Mouse (Mus musculus): ENCODE measurements around the gene Dab1. TPM values are rescaled to one million over a fixed set of nuclear protein-coding genes. Genes with fewer than 3 reads are reported as not detected.

The Dab1 gene
- polyA plus RNA-seq, 1 experiment from 2014 or later, result 1.2 TPM

DNA sequence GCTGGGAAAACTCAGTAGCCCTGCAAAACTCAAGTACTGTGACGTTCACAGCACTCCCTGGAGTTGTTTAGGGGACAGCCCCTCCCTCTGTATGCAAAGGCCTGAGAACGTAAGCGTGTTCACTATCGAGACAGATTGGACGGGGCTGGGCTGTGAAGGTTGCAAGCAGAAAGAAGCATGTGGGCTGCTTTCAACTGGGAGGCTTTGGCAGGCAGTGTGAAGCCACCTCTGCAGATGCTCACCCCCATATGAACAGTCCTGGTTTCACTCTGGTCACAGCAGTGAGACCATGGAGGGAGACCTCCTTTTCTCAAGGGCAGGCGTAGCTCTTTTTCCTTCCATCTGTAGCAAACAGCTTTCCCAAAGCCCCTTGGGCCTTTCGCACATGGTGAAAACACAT, 1059.1 kb downstream of the Dab1 start:
- 70% methylated on average over 7 of the region's 7 CpGs for WGBS (ENCODE audit: insufficient replicate concordance)
- no peaks in the 10 kb centered on the region for H3K27me3 ChIP-seq
- no peak overlapping the region for H3K27ac ChIP-seq (replicated peaks)
- no peak overlapping the region for H3K9ac ChIP-seq
- no peaks in the 10 kb centered on the region for H3K4me1 ChIP-seq (replicated peaks)
- ATAC-seq (ENCODE audit: insufficient read depth), result no peak
- H3K9me3 ChIP-seq (replicated peaks), result no peaks in the 10 kb centered on the region
- no peaks in the 10 kb centered on the region for H3K36me3 ChIP-seq (replicated peaks)
- H3K4me3 ChIP-seq (replicated peaks), result no peak overlapping the region
- no peak overlapping the region for H3K4me2 ChIP-seq

GRCm38 (mm10) chr4:104680475-104680874, 1061.3 kb downstream of the Dab1 start:
- Histone ChIP-seq H3K4me1 (replicated peaks) (no peaks in the 10 kb centered on the region), H3K27me3 (no peaks in the 10 kb centered on the region), H3K4me2 (no peak overlapping the region), H3K4me3 (replicated peaks) (no peak overlapping the region), H3K27ac (replicated peaks) (no peak overlapping the region), H3K9ac (no peak overlapping the region), H3K9me3 (replicated peaks) (no peaks in the 10 kb centered on the region), H3K36me3 (replicated peaks) (no peaks in the 10 kb centered on the region)
- 70% methylated on average over 4 of the region's 4 CpGs for WGBS (ENCODE audit: insufficient replicate concordance)
- ATAC-seq (ENCODE audit: insufficient read depth), result no peak

GRCm38 (mm10) chr4:104686137-104686809, 1067.1 kb downstream of the Dab1 start:
- no peak overlapping the region for H3K9ac ChIP-seq
- H3K27ac ChIP-seq (replicated peaks), result no peak overlapping the region
- H3K4me2 ChIP-seq, result no peak overlapping the region
- no peak for ATAC-seq (ENCODE audit: insufficient read depth)
- H3K36me3 ChIP-seq (replicated peaks), result no peaks in the 10 kb centered on the region
- no peaks in the 10 kb centered on the region for H3K27me3 ChIP-seq
- no peaks in the 10 kb centered on the region for H3K9me3 ChIP-seq (replicated peaks)
- no peaks in the 10 kb centered on the region for H3K4me1 ChIP-seq (replicated peaks)
- no peak overlapping the region for H3K4me3 ChIP-seq (replicated peaks)
- 55% methylated on average over 18 of the region's 18 CpGs for WGBS (ENCODE audit: insufficient replicate concordance)

GRCm38 (mm10) chr4:104689047-104689446, 1069.9 kb downstream of the Dab1 start:
- no peak for ATAC-seq (ENCODE audit: insufficient read depth)
- Histone ChIP-seq H3K4me3 (replicated peaks) (no peak overlapping the region), H3K36me3 (replicated peaks) (no peaks in the 10 kb centered on the region), H3K27ac (replicated peaks) (no peak overlapping the region), H3K4me2 (no peak overlapping the region), H3K9me3 (replicated peaks) (no peaks in the 10 kb centered on the region), H3K27me3 (no peaks in the 10 kb centered on the region), H3K4me1 (replicated peaks) (no peaks in the 10 kb centered on the region), H3K9ac (no peak overlapping the region)
- 32% methylated on average over 3 of the region's 3 CpGs for WGBS (ENCODE audit: insufficient replicate concordance)

DNA sequence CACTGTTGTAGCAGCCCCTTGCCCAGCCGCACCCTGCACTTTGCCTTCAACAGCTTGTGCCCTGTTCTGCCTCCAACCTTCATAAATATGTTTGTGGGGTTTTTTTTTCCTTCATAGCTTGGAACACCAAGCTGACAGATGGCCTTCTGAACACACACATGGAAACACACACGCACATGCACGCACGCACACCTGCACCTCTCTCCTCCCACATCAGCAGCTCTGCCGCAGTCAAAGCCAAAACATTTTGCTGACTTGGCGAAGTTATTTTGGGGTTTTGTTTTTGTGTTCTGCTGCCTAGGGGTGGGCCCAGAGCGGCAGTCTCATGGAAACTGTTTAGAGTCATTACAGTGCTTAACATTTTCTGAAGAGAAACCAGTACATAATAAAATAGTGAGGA, 1071.9 kb downstream of the Dab1 start:
- no peaks in the 10 kb centered on the region for H3K4me1 ChIP-seq (replicated peaks)
- 72% methylated on average over 7 of the region's 7 CpGs for WGBS (ENCODE audit: insufficient replicate concordance)
- H3K9me3 ChIP-seq (replicated peaks), result no peaks in the 10 kb centered on the region

DNA sequence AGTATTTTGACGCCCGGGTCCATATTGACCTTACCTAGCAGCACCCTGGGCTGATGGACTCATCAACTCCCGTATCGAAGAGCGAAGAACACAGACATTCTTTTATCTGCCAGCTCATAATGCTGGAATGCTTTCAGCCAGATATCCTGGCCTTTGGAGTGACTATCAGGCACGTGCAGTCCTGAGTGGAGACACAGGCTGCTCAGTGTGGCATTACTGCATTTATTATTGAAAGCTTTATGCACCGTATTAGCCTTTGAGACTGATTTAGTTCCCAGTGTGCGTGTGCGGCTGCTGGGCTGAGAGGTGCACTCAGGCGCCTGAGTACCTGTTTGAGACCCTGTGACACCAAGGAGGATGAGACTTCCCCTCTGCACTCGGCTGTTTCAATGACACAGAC, 1075.0 kb downstream of the Dab1 start:
- no peaks in the 10 kb centered on the region for H3K36me3 ChIP-seq (replicated peaks)
- no peak overlapping the region for H3K4me2 ChIP-seq
- no peaks in the 10 kb centered on the region for H3K9me3 ChIP-seq (replicated peaks)
- no peak for ATAC-seq (ENCODE audit: insufficient read depth)
- no peaks in the 10 kb centered on the region for H3K4me1 ChIP-seq (replicated peaks)
- no peak overlapping the region for H3K9ac ChIP-seq
- no peak overlapping the region for H3K27ac ChIP-seq (replicated peaks)
- no peaks in the 10 kb centered on the region for H3K27me3 ChIP-seq
- no peak overlapping the region for H3K4me3 ChIP-seq (replicated peaks)
- 69% methylated on average over 11 of the region's 11 CpGs for WGBS (ENCODE audit: insufficient replicate concordance)

More for the DNA sequence above, 1071.9 kb downstream of the Dab1 start:
- Histone ChIP-seq H3K27me3 (no peaks in the 10 kb centered on the region), H3K27ac (replicated peaks) (no peak overlapping the region), H3K36me3 (replicated peaks) (no peaks in the 10 kb centered on the region), H3K4me3 (replicated peaks) (no peak overlapping the region), H3K4me2 (no peak overlapping the region), H3K9ac (no peak overlapping the region)
- ATAC-seq (ENCODE audit: insufficient read depth), result no peak

GRCm38 (mm10) chr4:104696522-104696921, 1077.4 kb downstream of the Dab1 start:
- WGBS (ENCODE audit: insufficient replicate concordance), result 84% methylated on average over 3 of the region's 3 CpGs
- Histone ChIP-seq H3K4me3 (replicated peaks) (no peak overlapping the region), H3K27me3 (no peaks in the 10 kb centered on the region), H3K9me3 (replicated peaks) (no peaks in the 10 kb centered on the region), H3K27ac (replicated peaks) (no peak overlapping the region), H3K36me3 (replicated peaks) (no peaks in the 10 kb centered on the region), H3K9ac (no peak overlapping the region), H3K4me1 (replicated peaks) (no peaks in the 10 kb centered on the region), H3K4me2 (no peak overlapping the region)
- ATAC-seq (ENCODE audit: insufficient read depth), result no peak

DNA sequence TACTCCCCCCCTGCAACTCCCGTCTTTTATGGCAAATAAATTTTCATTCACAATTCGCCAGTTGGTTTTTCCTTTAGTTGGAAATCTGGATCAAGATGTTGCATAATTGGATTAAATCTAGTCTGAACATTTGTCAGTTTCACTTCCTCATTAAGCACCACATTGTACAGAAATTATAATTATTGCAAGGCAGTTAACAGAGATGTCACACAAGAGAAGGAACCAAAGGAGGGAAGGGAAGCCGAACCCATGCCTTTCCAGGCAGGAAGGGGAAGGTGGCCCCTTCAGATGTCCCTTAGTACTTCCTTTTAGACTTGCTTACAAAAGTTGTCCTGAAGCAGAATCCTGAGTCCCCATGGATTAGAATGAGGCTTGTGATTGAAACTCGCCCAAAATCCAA, 1078.5 kb downstream of the Dab1 start:
- 33% methylated on average over 4 of the region's 4 CpGs for WGBS (ENCODE audit: insufficient replicate concordance)
- Histone ChIP-seq H3K9me3 (replicated peaks) (no peaks in the 10 kb centered on the region), H3K36me3 (replicated peaks) (no peaks in the 10 kb centered on the region), H3K4me1 (replicated peaks) (no peaks in the 10 kb centered on the region), H3K9ac (no peak overlapping the region), H3K4me2 (no peak overlapping the region), H3K27ac (replicated peaks) (no peak overlapping the region), H3K27me3 (no peaks in the 10 kb centered on the region), H3K4me3 (replicated peaks) (no peak overlapping the region)
- no peak for ATAC-seq (ENCODE audit: insufficient read depth)

- Histone ChIP-seq H3K4me3 (replicated peaks) (no peak overlapping the region), H3K4me2 (no peak overlapping the region), H3K9me3 (replicated peaks) (no peaks in the 10 kb centered on the region), H3K27ac (replicated peaks) (no peak overlapping the region), H3K9ac (no peak overlapping the region), H3K36me3 (replicated peaks) (no peaks in the 10 kb centered on the region), H3K27me3 (no peaks in the 10 kb centered on the region), H3K4me1 (replicated peaks) (no peaks in the 10 kb centered on the region)
- WGBS (ENCODE audit: insufficient replicate concordance), result 51% methylated on average over 10 of the region's 10 CpGs
- ATAC-seq (ENCODE audit: insufficient read depth), result no peak
These were observed 1086.8 kb downstream of the Dab1 start for GRCm38 (mm10) chr4:104705664-104706645.

- 61% methylated on average over 15 of the region's 15 CpGs for WGBS (ENCODE audit: insufficient replicate concordance)
These were observed 1093.4 kb downstream of the Dab1 start for GRCm38 (mm10) chr4:104712338-104713083.

More at GRCm38 (mm10) chr4:104712338-104713083, 1093.4 kb downstream of the Dab1 start:
- Histone ChIP-seq H3K9me3 (replicated peaks) (no peaks in the 10 kb centered on the region), H3K27ac (replicated peaks) (no peak overlapping the region), H3K4me2 (no peak overlapping the region), H3K9ac (no peak overlapping the region), H3K4me3 (replicated peaks) (no peak overlapping the region), H3K4me1 (replicated peaks) (no peaks in the 10 kb centered on the region), H3K27me3 (no peaks in the 10 kb centered on the region), H3K36me3 (replicated peaks) (no peaks in the 10 kb centered on the region)
- no peak for ATAC-seq (ENCODE audit: insufficient read depth)
